Mouse (Mus musculus) limb, embryonic 12.5 days (tissue): ENCODE data around the gene Klhl23. TPM values are rescaled to one million over a fixed set of nuclear protein-coding genes. Genes with fewer than 3 reads are reported as not detected.

Experiments used
- ATAC-seq: fragments of 200-750 bp; cut with Nextera tagmentation; 2 replicates; pipeline ENCODE4 v1.8.0; 2017; ENCODE audit warnings: low read depth, moderate TSS enrichment; ENCODE audit not compliant: insufficient number of reproducible peaks, insufficient read depth, low FRiP score, low TSS enrichment
- H3K27ac ChIP-seq: fragments of 300-500 bp; sonication (generic); 2 replicates; pipeline ENCODE4 v1.5.1; 2016; ENCODE audit warnings: mild to moderate bottlenecking, moderate library complexity
- H3K27me3 ChIP-seq: fragments of 300-500 bp; sonication (generic); 2 replicates; pipeline ENCODE4 v1.6.1; 2016; ENCODE audit warnings: mild to moderate bottlenecking, moderate library complexity
- H3K36me3 ChIP-seq: fragments of 300-500 bp; sonication (generic); 2 replicates; pipeline ENCODE4 v1.6.1; 2016; ENCODE audit warnings: mild to moderate bottlenecking, moderate library complexity
- H3K4me1 ChIP-seq: fragments of 300-500 bp; sonication (generic); replicated peaks from 2 replicates; pipeline ENCODE4 v1.6.1; 2016
- H3K4me2 ChIP-seq: fragments of 300-500 bp; sonication (generic); 2 replicates; pipeline ENCODE4 v1.6.1; 2016; ENCODE audit warnings: mild to moderate bottlenecking, moderate library complexity
- H3K4me3 ChIP-seq: fragments of 300-500 bp; sonication (generic); replicated peaks from 2 replicates; pipeline ENCODE4 v1.5.1; 2016; ENCODE audit warnings: mild to moderate bottlenecking
- H3K9ac ChIP-seq: fragments of 300-500 bp; sonication (generic); replicated peaks from 2 replicates; pipeline ENCODE4 v1.6.1; 2016; ENCODE audit warnings: mild to moderate bottlenecking, moderate library complexity
- H3K9me3 ChIP-seq: fragments of 300-500 bp; sonication (generic); 2 replicates; pipeline ENCODE4 v1.6.1; 2016; ENCODE audit warnings: mild to moderate bottlenecking, moderate library complexity
- WGBS: fragments of 180-500 bp; shearing (Covaris S2); methylation state at CpG from one replicate; pipeline ENCODE4 v1.1.7; 2016; 5-methylcytosine and 5-hydroxymethylcytosine counted together
- polyA plus RNA-seq: library from polyadenylated mRNA; unstranded; fragments of >200 nt; fragmentation: Nextera tagmentation; extraction: Ambion mirVana; gene quantifications from 2 replicates; pipeline ENCODE4 v1.2.1, GENCODE M21; 2016

The Klhl23 gene
- polyA plus RNA-seq, 1 experiment from 2014 or later: 35.6 TPM

- no peaks in the 10 kb centered on the region for H3K4me1 ChIP-seq
- H3K9me3 ChIP-seq: no peaks in the 10 kb centered on the region
- H3K4me2 ChIP-seq: no peak overlapping the region
- no peak overlapping the region for H3K4me3 ChIP-seq
- H3K9ac ChIP-seq: no peak overlapping the region
- no peaks in the 10 kb centered on the region for H3K27me3 ChIP-seq
- H3K36me3 ChIP-seq: peaks cover 77% of the 10 kb centered on the region
- H3K27ac ChIP-seq: no peak overlapping the region
- ATAC-seq: no peak
- 90% methylated on average over 8 of the region's 8 CpGs for WGBS
These were observed 8.4 kb downstream of the Klhl23 start for GRCm38 (mm10) chr2:69830116-69830515.

GRCm38 (mm10) chr2:69837244-69837967, 15.7 kb downstream of the Klhl23 start:
- Histone ChIP-seq H3K4me1 (no peaks in the 10 kb centered on the region), H3K4me3 (no peak overlapping the region), H3K36me3 (peaks cover 46% of the 10 kb centered on the region), H3K27ac (no peak overlapping the region), H3K9me3 (no peaks in the 10 kb centered on the region), H3K27me3 (no peaks in the 10 kb centered on the region), H3K4me2 (no peak overlapping the region), H3K9ac (no peak overlapping the region)
- no peak for ATAC-seq
- WGBS: 77% methylated on average over 7 of the region's 7 CpGs

GRCm38 (mm10) chr2:69837996-69838395, 16.3 kb downstream of the Klhl23 start:
- H3K9me3 ChIP-seq: no peaks in the 10 kb centered on the region
- H3K27me3 ChIP-seq: no peaks in the 10 kb centered on the region
- ATAC-seq: no peak
- H3K27ac ChIP-seq: no peak overlapping the region
- H3K9ac ChIP-seq: no peak overlapping the region
- peaks cover 40% of the 10 kb centered on the region for H3K36me3 ChIP-seq
- H3K4me2 ChIP-seq: no peak overlapping the region
- 37% methylated on average over 3 of the region's 3 CpGs for WGBS
- no peak overlapping the region for H3K4me3 ChIP-seq
- no peaks in the 10 kb centered on the region for H3K4me1 ChIP-seq

GRCm38 (mm10) chr2:69838707-69839106, 17.0 kb downstream of the Klhl23 start:
- H3K36me3 ChIP-seq: peaks cover 33% of the 10 kb centered on the region
- H3K9me3 ChIP-seq: no peaks in the 10 kb centered on the region
- no peaks in the 10 kb centered on the region for H3K27me3 ChIP-seq
- no peak overlapping the region for H3K27ac ChIP-seq
- no peak overlapping the region for H3K9ac ChIP-seq
- ATAC-seq: no peak
- H3K4me1 ChIP-seq: no peaks in the 10 kb centered on the region
- no peak overlapping the region for H3K4me2 ChIP-seq
- H3K4me3 ChIP-seq: no peak overlapping the region

GRCm38 (mm10) chr2:69840261-69840660, 18.5 kb downstream of the Klhl23 start:
- no peaks in the 10 kb centered on the region for H3K27me3 ChIP-seq
- ATAC-seq: no peak
- no peaks in the 10 kb centered on the region for H3K9me3 ChIP-seq
- no peaks in the 10 kb centered on the region for H3K4me1 ChIP-seq
- H3K9ac ChIP-seq: no peak overlapping the region
- H3K36me3 ChIP-seq: peaks cover 18% of the 10 kb centered on the region
- 19% methylated on average over 6 of the region's 6 CpGs for WGBS
- no peak overlapping the region for H3K27ac ChIP-seq
- H3K4me2 ChIP-seq: no peak overlapping the region
- no peak overlapping the region for H3K4me3 ChIP-seq

GRCm38 (mm10) chr2:69849215-69849614, 27.5 kb downstream of the Klhl23 start:
- no peak overlapping the region for H3K27ac ChIP-seq
- WGBS: 78% methylated on average over 6 of the region's 6 CpGs
- no peak for ATAC-seq
- H3K36me3 ChIP-seq: no peaks in the 10 kb centered on the region
- no peaks in the 10 kb centered on the region for H3K27me3 ChIP-seq
- H3K4me2 ChIP-seq: no peak overlapping the region
- no peak overlapping the region for H3K4me3 ChIP-seq
- no peak overlapping the region for H3K9ac ChIP-seq
- H3K9me3 ChIP-seq: no peaks in the 10 kb centered on the region
- no peaks in the 10 kb centered on the region for H3K4me1 ChIP-seq

- H3K27me3 ChIP-seq: no peaks in the 10 kb centered on the region
- H3K4me3 ChIP-seq: no peak overlapping the region
- H3K9ac ChIP-seq: no peak overlapping the region
- H3K9me3 ChIP-seq: no peaks in the 10 kb centered on the region
- no peak; the same call in 1 of the 2 replicates for ATAC-seq
- H3K36me3 ChIP-seq: no peaks in the 10 kb centered on the region
- no peak overlapping the region for H3K27ac ChIP-seq
- 50% methylated on average over 2 of the region's 2 CpGs for WGBS
- H3K4me1 ChIP-seq: no peaks in the 10 kb centered on the region
- H3K4me2 ChIP-seq: no peak overlapping the region
These were observed 29.8 kb downstream of the Klhl23 start for GRCm38 (mm10) chr2:69851427-69852058.

- Histone ChIP-seq H3K27me3 (no peaks in the 10 kb centered on the region), H3K9me3 (no peaks in the 10 kb centered on the region), H3K4me2 (no peak overlapping the region), H3K4me1 (no peaks in the 10 kb centered on the region), H3K27ac (no peak overlapping the region), H3K4me3 (no peak overlapping the region), H3K9ac (no peak overlapping the region), H3K36me3 (no peaks in the 10 kb centered on the region)
- no peak for ATAC-seq
- WGBS: 70% methylated on average over 8 of the region's 8 CpGs
These were observed 34.6 kb downstream of the Klhl23 start for GRCm38 (mm10) chr2:69856392-69856791.

- no peak overlapping the region for H3K4me3 ChIP-seq
- no peak overlapping the region for H3K4me2 ChIP-seq
- H3K27me3 ChIP-seq: no peaks in the 10 kb centered on the region
- H3K9me3 ChIP-seq: no peaks in the 10 kb centered on the region
- WGBS: 71% methylated on average over 1 of the region's 1 CpGs
- no peak overlapping the region for H3K27ac ChIP-seq
- peaks cover 5% of the 10 kb centered on the region; the same call in 1 of the 2 replicates for H3K4me1 ChIP-seq
- ATAC-seq: no peak
- no peaks in the 10 kb centered on the region for H3K36me3 ChIP-seq
- H3K9ac ChIP-seq: no peak overlapping the region
These were observed 36.1 kb downstream of the Klhl23 start for GRCm38 (mm10) chr2:69857882-69858281.

- 12% methylated on average over 12 of the region's 13 CpGs for WGBS
- peak overlapping the region; percentile 95 for H3K27ac ChIP-seq
- ATAC-seq: peak; percentile 82
These were observed 39.3 kb downstream of the Klhl23 start for GRCm38 (mm10) chr2:69860972-69861452.

GRCm38 (mm10) chr2:69861485-69862091, 39.8 kb downstream of the Klhl23 start, which contains the start of gene Ssb:
Gene Ssb (plus strand): TSS chr2:69861562.
- under 1% methylated on average over 62 of the region's 66 CpGs for WGBS
- Histone ChIP-seq H3K4me3 (peak within 1 kb of the TSS; percentile 98), H3K27ac (peak within 1 kb of the TSS; percentile 95), H3K4me2 (peak within 1 kb of the TSS; percentile 85), H3K27me3 (no peaks in the 10 kb centered on the region), H3K4me1 (peaks cover 18% of the 10 kb centered on the region), H3K9ac (peak within 1 kb of the TSS; percentile 99), H3K36me3 (peaks cover 24% of the 10 kb centered on the region), H3K9me3 (no peaks in the 10 kb centered on the region)
- ATAC-seq: peak; percentile 93

More at GRCm38 (mm10) chr2:69860972-69861452, 39.3 kb downstream of the Klhl23 start:
- H3K4me3 ChIP-seq: peak overlapping the region; percentile 98
- H3K9ac ChIP-seq: peak overlapping the region; percentile 99; the same call in 1 of the 2 replicates
- no peaks in the 10 kb centered on the region for H3K27me3 ChIP-seq
- peaks cover 18% of the 10 kb centered on the region for H3K4me1 ChIP-seq
- H3K36me3 ChIP-seq: peaks cover 19% of the 10 kb centered on the region
- no peaks in the 10 kb centered on the region for H3K9me3 ChIP-seq
- peak overlapping the region; percentile 85 for H3K4me2 ChIP-seq
